Mouse (Mus musculus) small intestine, adult 10 weeks (tissue): ENCODE data around the gene Drp2. TPM values are rescaled to one million over a fixed set of nuclear protein-coding genes. Genes with fewer than 3 reads are reported as not detected.

ENCODE experiments used
- polyA plus RNA-seq: library from polyadenylated mRNA; stranded (reverse); fragments of 350-450 nt; fragmentation: Illumina TruSeq; extraction: RNeasy Lipid Tissue Mini Kit (QIAGEN cat#74804); gene quantifications from one replicate; pipeline ENCODE4 v1.2.3, GENCODE M21; 2014; ENCODE audit warnings: low replicate concordance

Drp2 gene
- 0.41 TPM for polyA plus RNA-seq

DNA sequence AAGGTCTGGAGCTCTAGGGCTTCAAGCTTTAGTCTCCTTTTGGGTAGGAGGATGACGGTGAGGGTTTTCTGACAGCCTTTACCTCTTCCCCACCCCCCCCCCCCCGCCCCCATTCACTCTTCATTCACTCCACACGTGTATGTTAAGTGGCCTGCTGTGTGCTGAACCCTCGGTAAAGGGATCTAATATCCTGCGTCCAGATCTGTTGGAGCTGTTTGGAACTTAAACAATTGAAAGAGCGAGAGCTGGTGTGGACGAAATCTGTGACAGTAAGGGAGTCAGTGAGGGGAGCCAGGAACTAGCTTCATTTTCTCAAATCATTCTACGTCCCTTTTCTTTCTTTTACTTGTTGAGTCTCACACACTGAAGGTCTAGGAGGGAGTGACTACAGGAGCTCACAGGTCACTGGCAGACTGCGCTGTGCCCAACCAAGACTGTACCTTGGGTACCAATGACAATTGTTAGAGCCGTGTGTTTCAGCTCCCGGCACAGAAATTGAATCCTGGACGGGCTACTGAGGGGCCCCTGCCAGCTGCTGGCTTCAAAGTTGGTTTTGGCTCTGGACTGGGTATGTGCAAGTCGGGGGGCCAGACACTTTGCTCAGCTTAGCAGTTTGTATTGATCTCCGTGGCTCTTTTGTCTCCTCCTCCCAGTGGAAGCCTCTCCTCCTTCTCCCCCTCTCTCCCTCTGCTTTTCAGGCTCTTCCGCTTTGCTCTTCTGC lies at the start of gene Drp2:
Drp2 (plus strand) TSS at position 689 of the 721 bp plus-strand sequence.

DNA sequence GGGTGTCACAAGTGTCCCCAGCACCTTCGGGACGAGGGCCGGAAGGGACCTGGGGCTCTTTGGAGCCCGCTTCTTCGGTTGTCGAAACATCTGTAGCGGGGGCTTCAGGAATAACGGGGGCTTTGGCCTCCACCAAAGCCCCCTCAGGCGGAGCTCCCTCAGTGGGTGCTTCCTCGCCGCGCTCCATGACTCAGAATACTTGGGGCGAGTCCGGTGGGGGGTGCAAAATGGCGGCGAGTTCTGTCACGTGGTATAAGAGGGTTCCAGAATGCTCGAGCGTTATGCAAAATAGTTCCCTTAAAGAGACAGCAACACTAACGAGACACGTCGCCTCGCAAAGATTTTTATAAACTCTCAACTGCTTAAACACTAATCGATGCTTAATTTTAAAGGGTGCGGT lies 71.9 kb downstream of the Drp2 start, which contains the start of gene Taf7l:
Taf7l (minus strand) TSS at position 201 of the 400 bp plus-strand sequence.

Other genes with a start within 250 kb of the Drp2 start
- gene Xkrx, start 242.5 kb upstream of the Drp2 start, polyA plus RNA-seq, result 0.33 TPM
- gene Arl13a, start 217.1 kb upstream of the Drp2 start, polyA plus RNA-seq, result not detected
- 0.30 TPM for gene Nox1, start 182.6 kb upstream of the Drp2 start, polyA plus RNA-seq
- gene Trmt2b, start 127.6 kb upstream of the Drp2 start, polyA plus RNA-seq, result 53.5 TPM
- 2.6 TPM for gene Tmem35a, start 109.3 kb upstream of the Drp2 start, polyA plus RNA-seq
- gene Cenpi, start 96.5 kb upstream of the Drp2 start, polyA plus RNA-seq, result 7.5 TPM
- not detected for gene Taf7l, start 71.9 kb downstream of the Drp2 start, polyA plus RNA-seq
- 150 TPM for gene Timm8a1, start 137.3 kb downstream of the Drp2 start, polyA plus RNA-seq
- gene Btk, start 179.0 kb downstream of the Drp2 start, polyA plus RNA-seq, result 4.3 TPM
- 502 TPM for gene Rpl36a, start 181.1 kb downstream of the Drp2 start, polyA plus RNA-seq
- 6.3 TPM for gene Gla, start 196.6 kb downstream of the Drp2 start, polyA plus RNA-seq
- 181 TPM for gene Hnrnph2, start 196.6 kb downstream of the Drp2 start, polyA plus RNA-seq